Comparison of ENCODE assay signal across 10 mouse cellular contexts in genomic region chr3:148984326-148984725, GRCm38 (mm10). TPM values are rescaled to one million over a fixed set of nuclear protein-coding genes. Genes with fewer than 3 reads are reported as not detected.
A peak's percentile ranks its signal among the peaks of the same experiment; 100 is the strongest.
DNase-seq lines count a peak whose midpoint lies in the region; ATAC-seq and TF ChIP-seq lines count a peak whose summit lies in the region.
"Had no signal": no experiment of that assay in that cellular context is flagged by ENCODE, and none has a peak within 500 bp of the region (broad histone marks: within the 10 kb centered on the region; RNA-seq: fewer than 3 reads in every experiment).

No protein-coding gene starts in this region.

- H3K9me3 ChIP-seq in heart, embryonic 14.5 days (ENCODE audit: control insufficient read depth, low read length), result no peaks in the 10 kb centered on the region
- H3K9me3 ChIP-seq in embryonic facial prominence, embryonic 11.5 days (replicated peaks; ENCODE audit: control insufficient read depth, low read length), result no peaks in the 10 kb centered on the region
- no peaks in the 10 kb centered on the region for H3K9me3 ChIP-seq in hindbrain, postnatal 0 days (ENCODE audit: low read length)
- H3K9me3 ChIP-seq in limb, embryonic 15.5 days, result no peaks in the 10 kb centered on the region

- peaks cover 9 to 50% of the 10 kb centered on the region in 2 experiments for H3K4me1 ChIP-seq in heart, embryonic 14.5 days (ENCODE audit: control insufficient read depth in 2 of 2, insufficient read depth in 2 of 2, low read length in 2 of 2)
- no peaks in the 10 kb centered on the region; the same call in 1 of the 2 replicates for H3K4me1 ChIP-seq in embryonic facial prominence, embryonic 11.5 days (ENCODE audit: control insufficient read depth, insufficient read depth, low read length)
- no peaks in the 10 kb centered on the region for H3K4me1 ChIP-seq in hindbrain, postnatal 0 days (ENCODE audit: insufficient read depth, low read length)
- H3K4me1 ChIP-seq in limb, embryonic 15.5 days, result peaks cover 22% of the 10 kb centered on the region

- H3K9ac ChIP-seq in heart, embryonic 14.5 days (ENCODE audit: low read length), result no peak overlapping the region
- no peak overlapping the region for H3K9ac ChIP-seq in embryonic facial prominence, embryonic 11.5 days (replicated peaks; ENCODE audit: low read length)
- H3K9ac ChIP-seq in hindbrain, postnatal 0 days (replicated peaks; ENCODE audit: low read length), result no peak overlapping the region
- H3K9ac ChIP-seq in limb, embryonic 15.5 days, result no peak overlapping the region

- no peak overlapping the region for H3K4me3 ChIP-seq in heart, embryonic 14.5 days (ENCODE audit: control insufficient read depth in 1 of 2, insufficient read depth in 1 of 2, low read depth in 1 of 2, low read length in 2 of 2)
- 0 out of 2 replicates have a peak overlapping the region, but pooled peaks have one; percentile 16 for H3K4me3 ChIP-seq in embryonic facial prominence, embryonic 11.5 days (ENCODE audit: low read depth, low read length)
- H3K4me3 ChIP-seq in hindbrain, postnatal 0 days (ENCODE audit: low read length), result 0 out of 2 replicates have a peak overlapping the region, but pooled peaks have one; percentile 15
- 0 out of 2 replicates have a peak overlapping the region, but pooled peaks have one; percentile 0 for H3K4me3 ChIP-seq in limb, embryonic 15.5 days
- no peak overlapping the region for H3K4me3 ChIP-seq in left cerebral cortex, adult 2 months
- H3K4me3 ChIP-seq: layer of hippocampus, adult 2 months had no signal

- DNase-seq in heart, postnatal 25 days (ENCODE audit: low spot score), result no peak
- DNase-seq in embryonic facial prominence, embryonic 11.5 days (ENCODE audit: low spot score), result no peak
- DNase-seq in hindbrain, postnatal 0 days (ENCODE audit: low spot score), result no peak
- no peak for DNase-seq in spleen, postnatal 4 days (ENCODE audit: low spot score in 2 of 2)
- DNase-seq in left cerebral cortex, adult 2 months (ENCODE audit: extremely low spot score in 1 of 2, low spot score in 2 of 2), result no peak
- DNase-seq in adrenal gland, postnatal 14 days, result no peak
- DNase-seq: thymus, adult 2 months had no signal

- no peaks in the 10 kb centered on the region for H3K36me3 ChIP-seq in heart, embryonic 14.5 days (ENCODE audit: control insufficient read depth, insufficient read depth, low read length)
- H3K36me3 ChIP-seq in embryonic facial prominence, embryonic 11.5 days (replicated peaks; ENCODE audit: control insufficient read depth, insufficient read depth, low read depth, low read length), result no peaks in the 10 kb centered on the region
- no peaks in the 10 kb centered on the region for H3K36me3 ChIP-seq in hindbrain, postnatal 0 days (ENCODE audit: insufficient read depth, low read length)
- no peaks in the 10 kb centered on the region for H3K36me3 ChIP-seq in limb, embryonic 15.5 days

- no peaks in the 10 kb centered on the region for H3K27me3 ChIP-seq in heart, embryonic 14.5 days (ENCODE audit: control insufficient read depth, insufficient read depth, low read length)
- no peaks in the 10 kb centered on the region for H3K27me3 ChIP-seq in embryonic facial prominence, embryonic 11.5 days (ENCODE audit: control insufficient read depth, insufficient read depth, low read length)
- no peaks in the 10 kb centered on the region for H3K27me3 ChIP-seq in hindbrain, postnatal 0 days (ENCODE audit: insufficient read depth, low read length)
- no peaks in the 10 kb centered on the region for H3K27me3 ChIP-seq in limb, embryonic 15.5 days

- no peak for TF ChIP-seq CTCF in hindbrain, postnatal 0 days (IDR thresholded peaks at IDR 0.05; ENCODE audit: low read depth)
- TF ChIP-seq CTCF in left cerebral cortex, adult 2 months (IDR thresholded peaks at IDR 0.05), result no peak

- intact Hi-C loops in heart, postnatal 25 days (cut with DNase I), result loop anchor here (10.0 kb wide), 1 partner anchor 300 kb away; no protein-coding TSS in a partner anchor
- intact Hi-C loops in left cerebral cortex, adult 2 months (cut with DNase I), result loop anchor here (2.0 kb wide), 1 partner anchor 122 kb away; no protein-coding TSS in a partner anchor

- 45% methylated on average over 6 of the region's 6 CpGs for WGBS in heart, embryonic 14.5 days
- 56% methylated on average over 6 of the region's 6 CpGs for WGBS in embryonic facial prominence, embryonic 11.5 days
- 57% methylated on average over 6 of the region's 6 CpGs for WGBS in hindbrain, postnatal 0 days
- WGBS in limb, embryonic 15.5 days, result 29% methylated on average over 6 of the region's 6 CpGs

- no peak for ATAC-seq in heart, embryonic 14.5 days (ENCODE audit: insufficient number of reproducible peaks, insufficient read depth, low FRiP score, low read depth)
- no peak for ATAC-seq in embryonic facial prominence, embryonic 11.5 days (replicated peaks; ENCODE audit: insufficient number of reproducible peaks, low FRiP score, low TSS enrichment, low read depth)
- no peak for ATAC-seq in hindbrain, postnatal 0 days
- no peak for ATAC-seq in limb, embryonic 15.5 days (ENCODE audit: insufficient number of reproducible peaks, low FRiP score, low TSS enrichment, low read depth)

- H3K4me2 ChIP-seq in heart, embryonic 14.5 days (ENCODE audit: low read length), result peak overlapping the region; percentile 38
- peak overlapping the region; percentile 29 for H3K4me2 ChIP-seq in embryonic facial prominence, embryonic 11.5 days (ENCODE audit: low read depth, low read length)
- H3K4me2 ChIP-seq in hindbrain, postnatal 0 days (ENCODE audit: low read depth, low read length), result peak overlapping the region; percentile 95
- H3K4me2 ChIP-seq in limb, embryonic 15.5 days, result peak overlapping the region; percentile 25

- H3K27ac ChIP-seq in heart, embryonic 14.5 days (replicated peaks in 1 of 2; ENCODE audit: control insufficient read depth in 1 of 2, insufficient read depth in 1 of 2, low read depth in 2 of 2, low read length in 2 of 2), result no peak overlapping the region
- H3K27ac ChIP-seq in embryonic facial prominence, embryonic 11.5 days (replicated peaks; ENCODE audit: low read depth, low read length), result no peak overlapping the region
- no peak overlapping the region for H3K27ac ChIP-seq in hindbrain, postnatal 0 days
- no peak overlapping the region for H3K27ac ChIP-seq in limb, embryonic 15.5 days
- no peak overlapping the region for H3K27ac ChIP-seq in left cerebral cortex, adult 2 months
- H3K27ac ChIP-seq: layer of hippocampus, adult 2 months had no signal

RNA-seq across cellular contexts. Expression of gene Adgrl2, which starts 6.0 kb away (rescaled TPM):
- 47.1 and 49.2 TPM in 2 replicates for polyA plus RNA-seq in heart, embryonic 14.5 days (2014; fragmentation: Nextera tagmentation; extraction: Ambion mirVana)
- 10 to 100 TPM; 57.2 to 57.6 TPM for total RNA-seq in heart, postnatal 25 days (2021)
- polyA plus RNA-seq in embryonic facial prominence, embryonic 11.5 days (2014; fragmentation: Nextera tagmentation; extraction: Ambion mirVana), result 107 and 113 TPM in 2 replicates
- 106 and 118 TPM in 2 replicates for total RNA-seq in hindbrain, postnatal 0 days (2014; rRNA removed)
- 81.2 and 82.5 TPM in 2 replicates for polyA plus RNA-seq in hindbrain, postnatal 0 days (2015; fragmentation: Nextera tagmentation; extraction: Ambion mirVana)
- polyA plus RNA-seq in limb, embryonic 15.5 days (2015; fragmentation: Nextera tagmentation; extraction: Ambion mirVana), result 69.0 and 84.6 TPM in 2 replicates
- 100 to 1,000 TPM; 122 to 126 TPM for total RNA-seq in left cerebral cortex, adult 2 months (2021)
- total RNA-seq in adrenal gland, postnatal 14 days (2021), result 73.3 and 73.8 TPM in 2 replicates

Comparison
In these comparisons a context has a peak if more than half of its experiments do, and no peak if none do; other contexts are left out.
1. H3K4me2 ChIP-seq: peak in every context shown above with its lines; median percentile 95 in hindbrain, postnatal 0 days; 38 in heart, embryonic 14.5 days; 29 in embryonic facial prominence, embryonic 11.5 days; 25 in limb, embryonic 15.5 days.
2. H3K4me3 ChIP-seq: peak in embryonic facial prominence, embryonic 11.5 days (single experiment), hindbrain, postnatal 0 days (single experiment) and limb, embryonic 15.5 days (single experiment); none in heart, embryonic 14.5 days (0 of 2) and left cerebral cortex, adult 2 months (single experiment).